Mouse (Mus musculus) heart, postnatal 14 days (tissue): ENCODE measurements at regions not wholly inside any gene's neighbourhood (a gene's known extent, or its start where the extent isn't known, plus 50 kb on each side); places are given as distances from the start of the nearest gene placed in this dataset.

ENCODE experiments used
- DNase-seq, 2 experiments: peaks; one replicate each; pipeline ENCODE4 v3.0.0; 2021 to 2022
- intact Hi-C: fragments of 180-260 bp; cut with DNase I; formaldehyde crosslinking; loops from one replicate; pipeline ENCODE4 v1.15.1; 2025

GRCm38 (mm10) chr9:24937731-24938130 is 151.5 kb upstream of the Gm10181 start:
- intact Hi-C loops: loop anchor here (2.0 to 10.0 kb wide), 3 partner anchors 75 to 233 kb away; no protein-coding TSS in a partner anchor
- peak; percentile 37 to 62 for DNase-seq

GRCm38 (mm10) chr9:24942943-24943342 is 146.3 kb upstream of the Gm10181 start:
- intact Hi-C loops: no loop called here
- no peak for DNase-seq

DNA sequence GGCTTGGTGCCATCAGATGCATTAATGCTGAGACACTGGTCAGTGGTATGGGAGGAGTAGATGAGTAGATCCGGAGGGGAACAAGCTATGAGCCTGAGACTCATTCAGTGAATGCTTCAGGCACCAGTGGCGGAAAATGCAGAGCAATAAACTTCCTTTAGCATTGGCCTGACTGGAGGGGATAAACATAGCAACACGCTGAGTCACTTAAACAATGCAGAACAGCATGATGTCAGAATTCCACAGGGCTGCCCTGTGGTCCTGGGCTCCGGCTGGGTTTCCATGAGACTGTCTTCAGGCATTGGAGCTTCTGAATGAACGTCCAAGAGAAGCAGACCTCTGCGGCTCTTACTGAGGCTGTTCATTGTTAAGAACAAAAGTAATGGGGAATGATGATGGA is 145.4 kb upstream of the Gm10181 start:
- intact Hi-C loops: no loop called here
- no peak for DNase-seq

GRCm38 (mm10) chr9:24952516-24952915 is 136.7 kb upstream of the Gm10181 start:
- no peak for DNase-seq
- intact Hi-C loops: no loop called here

DNA sequence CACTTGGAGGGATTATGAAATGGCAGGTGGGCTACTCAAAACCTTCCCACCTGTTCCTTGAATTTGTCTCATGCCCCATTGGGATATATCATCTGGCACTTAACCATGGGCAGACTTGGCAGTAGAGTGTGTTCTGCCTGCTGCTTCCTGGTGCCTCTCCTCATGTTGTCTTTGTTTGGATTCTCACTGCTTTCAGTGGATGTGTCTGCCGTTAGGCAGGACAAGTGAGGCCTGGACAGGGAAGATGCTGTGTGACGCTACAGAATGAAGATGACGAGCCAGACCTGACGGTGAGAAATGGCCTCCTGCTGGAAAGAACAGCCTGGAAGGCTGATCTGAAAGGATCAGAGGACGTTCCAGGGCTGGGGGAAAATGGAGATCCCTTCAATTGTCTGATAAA is 133.6 kb upstream of the Gm10181 start:
- intact Hi-C loops: no loop called here

GRCm38 (mm10) chr9:24956566-24956965 is 132.7 kb upstream of the Gm10181 start:
- intact Hi-C loops: no loop called here
- DNase-seq: peak in 1 of 2 experiments; percentile 34

More for the DNA sequence above, 133.6 kb upstream of the Gm10181 start:
- DNase-seq: no peak

- intact Hi-C loops: no loop called here
- DNase-seq: no peak
These were observed 125.9 kb upstream of the Gm10181 start for GRCm38 (mm10) chr9:24963290-24963689.

DNA sequence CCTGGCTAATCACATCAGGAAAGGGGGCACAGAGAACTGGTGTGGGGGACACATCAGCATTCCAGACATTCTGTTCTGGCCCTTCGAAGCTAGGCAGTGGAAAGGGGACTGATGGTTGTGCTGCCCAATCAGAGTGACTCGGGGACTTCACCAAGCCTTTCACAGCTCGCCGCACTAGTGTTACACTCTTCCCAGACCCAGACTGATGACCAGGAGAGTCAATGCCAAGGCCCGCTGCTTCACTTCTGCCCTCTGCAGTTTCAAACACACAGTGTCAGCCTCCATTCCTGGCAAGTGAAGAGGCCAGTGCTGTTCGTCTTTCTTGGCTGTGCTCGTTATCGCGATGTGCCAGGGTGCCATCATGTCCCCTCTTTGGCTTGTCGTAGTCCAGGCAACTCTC is 121.7 kb upstream of the Gm10181 start:
- no peak for DNase-seq
- intact Hi-C loops: no loop called here

DNA sequence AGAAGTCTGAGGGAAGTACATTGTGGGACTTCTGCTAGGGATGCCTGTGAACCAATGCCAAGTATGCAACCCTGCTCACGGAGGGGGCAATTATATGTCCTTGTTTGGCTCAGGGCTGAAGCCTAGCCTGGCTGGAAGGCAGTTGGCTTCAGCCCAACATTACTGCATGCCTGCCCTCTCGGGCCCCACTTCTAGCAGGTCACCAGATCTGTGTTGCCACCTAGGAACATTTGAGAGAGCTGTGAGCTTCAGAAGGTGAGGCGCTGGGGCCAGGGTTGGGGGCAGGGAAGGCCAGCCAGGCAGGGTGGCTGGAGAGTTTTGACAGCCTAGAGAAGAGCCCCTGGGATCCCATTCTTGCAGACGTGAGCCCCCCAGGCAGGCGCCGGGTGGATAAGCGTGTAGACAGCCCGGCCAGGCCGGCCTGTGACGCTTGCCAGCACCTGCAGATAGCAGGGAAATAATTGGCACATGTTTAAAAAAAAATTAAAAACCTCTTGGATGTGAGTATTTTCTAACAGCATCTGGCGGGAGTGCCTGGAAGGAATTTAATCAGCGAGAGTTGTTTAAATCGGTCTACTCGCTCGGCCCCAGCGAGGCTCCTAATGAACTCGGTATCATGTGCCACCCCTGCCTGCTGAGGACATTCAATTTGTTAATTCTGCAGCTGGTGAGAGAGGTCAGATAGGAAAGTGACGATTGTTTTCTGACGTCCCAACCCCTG is 115.0 kb upstream of the Gm10181 start:
- intact Hi-C loops: no loop called here
- DNase-seq: peak; percentile 66 to 81

DNA sequence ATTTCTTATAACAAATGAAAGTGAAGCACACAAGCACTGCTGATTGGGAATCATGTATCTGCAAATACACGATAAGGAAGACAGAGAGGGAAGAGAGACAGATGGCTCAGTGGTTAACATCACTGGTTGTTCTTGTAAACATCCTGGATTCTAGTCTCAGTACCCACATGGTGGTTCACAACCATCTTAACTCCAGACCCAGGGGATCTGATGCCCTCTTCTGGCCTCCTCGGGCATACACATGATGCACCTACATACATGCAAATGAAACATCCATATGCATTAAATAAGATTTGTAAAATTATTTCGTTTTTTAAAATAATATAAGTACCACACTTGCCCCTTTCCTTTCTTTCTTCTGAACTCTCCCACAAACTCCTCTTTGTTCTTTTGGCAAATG is 106.4 kb upstream of the Gm10181 start:
- intact Hi-C loops: no loop called here
- DNase-seq: no peak

GRCm38 (mm10) chr9:24994491-24994890 is 94.7 kb upstream of the Gm10181 start:
- no peak for DNase-seq
- intact Hi-C loops: no loop called here

DNA sequence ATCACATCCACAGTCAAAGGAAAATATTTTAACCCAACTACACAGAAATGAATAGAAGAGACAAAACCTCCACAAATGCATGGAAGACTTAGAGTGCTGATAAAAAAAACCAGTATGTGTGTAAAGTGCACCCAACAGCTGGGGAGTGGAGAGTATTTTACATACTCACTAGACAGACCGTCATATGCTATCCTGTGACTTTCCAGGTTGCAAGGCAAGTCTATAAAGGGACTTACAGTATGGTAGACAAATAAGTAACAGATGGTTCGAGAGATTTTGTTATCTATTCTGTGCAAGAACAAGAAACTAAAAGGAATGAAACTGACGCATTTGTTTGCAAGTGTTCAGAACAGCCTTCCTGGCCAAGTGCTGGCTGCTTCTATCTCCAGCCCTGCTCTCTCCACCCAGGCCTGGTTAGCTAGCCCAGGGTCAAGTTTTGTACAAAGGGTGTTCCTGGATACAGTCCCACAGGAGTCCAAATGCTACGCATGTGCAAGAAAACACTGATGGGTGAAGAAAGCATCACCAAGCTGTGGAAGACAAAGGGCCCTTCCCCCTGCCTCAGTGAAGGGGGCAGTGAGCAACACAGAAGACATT is 68.0 kb upstream of the Gm10181 start:
- no peak for DNase-seq
- intact Hi-C loops: no loop called here

- intact Hi-C loops: no loop called here
- DNase-seq: no peak
These were observed 66.8 kb upstream of the Gm10181 start for GRCm38 (mm10) chr9:25022439-25022838.

DNA sequence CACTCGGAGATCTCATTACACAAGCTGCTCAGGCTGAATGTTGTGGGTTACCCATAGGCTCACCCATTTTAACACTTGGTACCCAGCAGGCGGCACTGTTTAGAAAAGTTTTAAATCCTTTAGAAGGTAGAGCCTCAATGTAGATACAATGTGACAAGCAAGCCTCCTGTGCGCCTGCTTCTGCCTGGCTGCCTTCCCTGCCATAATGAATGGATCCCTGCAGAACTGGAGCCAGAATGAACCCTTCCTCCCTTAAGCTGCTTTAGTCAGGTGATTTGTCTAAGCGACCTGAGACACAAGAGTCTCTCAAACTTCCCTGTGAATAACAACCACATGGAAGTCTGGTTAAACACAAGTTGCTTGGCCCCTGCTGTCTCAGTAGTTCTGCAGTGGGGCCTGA is 64.7 kb upstream of the Gm10181 start:
- intact Hi-C loops: no loop called here
- DNase-seq: no peak

GRCm38 (mm10) chr9:25027581-25027980 is 61.6 kb upstream of the Gm10181 start:
- intact Hi-C loops: loop anchor here (2.0 to 5.0 kb wide), 2 partner anchors 91 to 255 kb away; partner anchors contain the start of gene Tbx20
- DNase-seq: peak; percentile 58 to 81

- intact Hi-C loops: loop anchor here (5.0 kb wide), 1 partner anchor 256 kb away; the partner anchor contains the start of gene Tbx20
- no peak for DNase-seq
These were observed 60.9 kb upstream of the Gm10181 start for GRCm38 (mm10) chr9:25028305-25028704.

DNA sequence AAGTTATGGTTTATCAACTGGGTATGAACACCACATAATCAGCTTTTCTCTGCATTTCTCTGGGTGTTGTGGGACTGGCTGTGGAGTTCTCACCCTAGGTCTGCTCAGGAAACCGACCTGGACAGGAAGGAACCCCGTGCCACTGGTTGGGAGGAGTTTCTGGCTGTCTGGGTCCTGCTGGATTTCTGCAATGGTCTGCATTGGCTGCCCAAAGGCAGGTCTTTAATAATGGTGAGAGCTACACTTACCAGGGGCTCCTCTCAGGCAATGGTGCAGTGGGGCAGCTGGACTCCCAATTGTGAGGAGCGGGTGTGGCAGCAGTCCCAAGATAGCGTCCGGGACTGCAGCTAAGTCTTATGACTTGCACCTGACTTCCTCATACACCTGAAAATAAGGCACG is 57.8 kb upstream of the Gm10181 start:
- no peak for DNase-seq

More for the DNA sequence above, 57.8 kb upstream of the Gm10181 start:
- intact Hi-C loops: no loop called here
